Mouse (Mus musculus) CH12.LX (cell line): ENCODE data around the gene Wnt1. TPM values are rescaled to one million over a fixed set of nuclear protein-coding genes. Genes with fewer than 3 reads are reported as not detected.

Source experiments
- DNase-seq: peaks from one replicate; pipeline ENCODE4 v3.0.0-alpha.2; 2013; ENCODE audit errors: extremely low read depth
- H3K27ac ChIP-seq: 2 replicates; pipeline ENCODE4 v1.5.1; 2012; ENCODE audit warnings: low read depth, mild to moderate bottlenecking, control low read depth, moderate library complexity; ENCODE audit not compliant: insufficient read depth
- H3K27me3 ChIP-seq: replicated peaks from 2 replicates; pipeline ENCODE3; 2012; ENCODE audit warnings: inconsistent platforms
- H3K36me3 ChIP-seq, 2 experiments: replicated peaks in 1 of 2; 2 replicates each; pipeline versions ENCODE3 to v1.6.1; 2012; ENCODE audit warnings: inconsistent platforms in 1 of 2, low read length in 1 of 2, mild to moderate bottlenecking in 1 of 2, mixed read lengths in 1 of 2, moderate library complexity in 1 of 2; ENCODE audit not compliant: control insufficient read depth in 1 of 2, insufficient read depth in 1 of 2
- H3K4me1 ChIP-seq, 2 experiments: 2 replicates each; pipeline ENCODE4 v1.6.1; 2012; ENCODE audit warnings: inconsistent platforms in 1 of 2, moderate library complexity in 1 of 2; ENCODE audit not compliant: insufficient read depth in 2 of 2, control insufficient read depth in 1 of 2
- H3K4me2 ChIP-seq: 2 replicates; pipeline ENCODE4 v1.6.1; 2012; ENCODE audit warnings: low read depth, mild to moderate bottlenecking, control low read depth; ENCODE audit not compliant: poor library complexity, insufficient read depth, severe bottlenecking
- H3K4me3 ChIP-seq, 3 experiments: fragments of 150-350 bp in 1 of 3; sonication (generic) in 1 of 3; replicated peaks in 1 of 3; 2 replicates each; pipeline versions ENCODE3 to v1.5.1; 2011 to 2012; ENCODE audit warnings: low read depth in 2 of 3, low read length in 2 of 3, mild to moderate bottlenecking in 2 of 3, moderate library complexity in 2 of 3, control low read depth in 1 of 3, improper control_type of control experiment in 1 of 3, inconsistent platforms in 1 of 3, mixed read lengths in 1 of 3; ENCODE audit not compliant: poor library complexity in 1 of 3
- H3K79me2 ChIP-seq: replicated peaks from 2 replicates; pipeline ENCODE4 v1.6.1; 2012; ENCODE audit warnings: mild to moderate bottlenecking, moderate library complexity; ENCODE audit not compliant: control insufficient read depth, poor library complexity, insufficient read depth, severe bottlenecking; ENCODE audit errors: extremely low read depth
- H3K9ac ChIP-seq: 2 replicates; pipeline ENCODE4 v1.6.1; 2012; ENCODE audit warnings: low read depth, mild to moderate bottlenecking, control low read depth, moderate library complexity; ENCODE audit not compliant: insufficient read depth
- H3K9me3 ChIP-seq: replicated peaks from 2 replicates; pipeline ENCODE3; 2012; ENCODE audit warnings: low read length, inconsistent platforms, mixed read lengths
- ETS1 ChIP-seq: conservative IDR thresholded peaks from 2 replicates; pipeline ENCODE4 v1.6.1; 2012; ENCODE audit warnings: low read depth, mild to moderate bottlenecking, inconsistent platforms, low read length, improper control_type of control experiment, moderate library complexity
- JUND ChIP-seq: conservative IDR thresholded peaks from 2 replicates; pipeline ENCODE4 v1.6.1; 2011; ENCODE audit warnings: low read depth, low read length, improper control_type of control experiment
- MAZ ChIP-seq: IDR thresholded peaks from 2 replicates; pipeline ENCODE4 v1.6.1; 2012; ENCODE audit warnings: low read depth, mild to moderate bottlenecking, inconsistent platforms, low read length, improper control_type of control experiment, moderate library complexity
- NRF1 ChIP-seq: IDR thresholded peaks from 2 replicates; pipeline ENCODE4 v1.6.1; 2014; ENCODE audit warnings: low read depth, mild to moderate bottlenecking, inconsistent platforms, low read length, improper control_type of control experiment, moderate library complexity
- PAX5 ChIP-seq: IDR thresholded peaks from 2 replicates; pipeline ENCODE4 v1.6.1; 2012; ENCODE audit warnings: low read length, inconsistent platforms, mixed read lengths
- SIN3A ChIP-seq: IDR thresholded peaks from 2 replicates; pipeline ENCODE4 v1.6.1; 2012; ENCODE audit warnings: low read length, improper control_type of control experiment, inconsistent platforms
- TCF12 ChIP-seq: IDR thresholded peaks from 2 replicates; pipeline ENCODE4 v1.6.1; 2014; ENCODE audit warnings: low read depth, mild to moderate bottlenecking, inconsistent platforms, low read length, improper control_type of control experiment
- USF1 ChIP-seq: IDR thresholded peaks from 2 replicates; pipeline ENCODE4 v1.6.1; 2014; ENCODE audit warnings: low read depth, mild to moderate bottlenecking, inconsistent platforms, low read length, improper control_type of control experiment
- ZNF384 ChIP-seq: IDR thresholded peaks from 2 replicates; pipeline ENCODE4 v1.6.1; 2012; ENCODE audit warnings: low read depth, low read length, improper control_type of control experiment, inconsistent platforms
- dilution Hi-C: fragments of 300-500 bp; cut with MboI; formaldehyde crosslinking; loops from 2 replicates; pipeline ENCODE4 v1.14.3; 2020; ENCODE audit warnings: low sequenced_read_pairs; ENCODE audit not compliant: extremely low pct_unique_long_range_greater_than_20kb, extremely low pct_ligation_motif_present
- in situ Hi-C: fragments of 300-500 bp; cut with MboI; formaldehyde crosslinking; loops from 3 replicates; pipeline ENCODE4 v1.14.3; 2019; ENCODE audit warnings: low sequenced_read_pairs, low pct_ligation_motif_present, low pct_unique_long_range_greater_than_20kb, mixed read lengths
- polyA plus RNA-seq: library from polyadenylated mRNA; unstranded; fragments of >175 nt; gene quantifications from 2 replicates; pipeline ENCODE4 v1.2.1, GENCODE M21; 2012; ENCODE audit warnings: low read depth; ENCODE audit not compliant: insufficient read length
- total RNA-seq, 2 experiments: library from RNA; depleted of rRNA; stranded (reverse); fragments of 300-350 nt in 1 of 2; fragments of >200 nt in 1 of 2; gene quantifications; 2 replicates each; pipeline ENCODE4 v1.2.3; 2012 to 2014

Wnt1 gene
- total and polyA plus RNA-seq, 3 experiments, result not detected

- in situ Hi-C loops (no loop called here), dilution Hi-C loops (no loop called here)
- Histone ChIP-seq H3K4me1 (peaks cover 5 to 27% of the 10 kb centered on the region in 2 experiments; a peak in 2 of 4 replicates), H3K27ac (no peak overlapping the region), H3K9ac (no peak overlapping the region), H3K4me3 (no peak overlapping the region), H3K79me2 (no peaks in the 10 kb centered on the region), H3K27me3 (peaks cover 55% of the 10 kb centered on the region), H3K4me2 (no peak overlapping the region), H3K36me3 (peaks cover 5 to 21% of the 10 kb centered on the region in 2 experiments), H3K9me3 (peaks cover 16% of the 10 kb centered on the region)
- no peak for DNase-seq
- no peak for TF ChIP-seq SIN3A
- TF ChIP-seq ETS1, result no peak
- no peak for TF ChIP-seq JUND
- TF ChIP-seq NRF1, result peak; percentile 49
Observed at GRCm38 (mm10) chr15:98807895-98808650, 18.4 kb downstream of the Wnt1 start.

GRCm38 (mm10) chr15:98808651-98809134 lies 19.0 kb downstream of the Wnt1 start:
- Histone ChIP-seq H3K27me3 (peaks cover 49% of the 10 kb centered on the region), H3K9me3 (peaks cover 16% of the 10 kb centered on the region), H3K4me2 (no peak overlapping the region), H3K36me3 (peaks cover 10 to 28% of the 10 kb centered on the region in 2 experiments), H3K4me1 (peaks cover 5 to 21% of the 10 kb centered on the region in 2 experiments; a peak in 2 of 4 replicates), H3K9ac (no peak overlapping the region), H3K27ac (no peak overlapping the region), H3K4me3 (no peak overlapping the region), H3K79me2 (no peaks in the 10 kb centered on the region)
- no peak for DNase-seq
- dilution Hi-C loops (no loop called here), in situ Hi-C loops (no loop called here)
- no peak for TF ChIP-seq PAX5

GRCm38 (mm10) chr15:98809390-98809789 lies 19.7 kb downstream of the Wnt1 start, which contains the start of gene Ddn:
Ddn (minus strand) TSS chr15:98809490.
- Histone ChIP-seq H3K9ac (no peak within 1 kb of the TSS), H3K4me3 (no peak within 1 kb of the TSS), H3K27ac (no peak within 1 kb of the TSS), H3K36me3 (peaks cover 15 to 35% of the 10 kb centered on the region in 2 experiments), H3K79me2 (no peaks in the 10 kb centered on the region), H3K9me3 (peaks cover 16% of the 10 kb centered on the region), H3K4me2 (no peak within 1 kb of the TSS), H3K4me1 (peaks cover 5 to 16% of the 10 kb centered on the region in 2 experiments; a peak in 2 of 4 replicates), H3K27me3 (peaks cover 45% of the 10 kb centered on the region)
- in situ Hi-C loops, result no loop called here
- dilution Hi-C loops, result no loop called here
- TF ChIP-seq SIN3A, result no peak
- TF ChIP-seq ZNF384, result no peak
- no peak for TF ChIP-seq TCF12
- TF ChIP-seq USF1, result no peak
- no peak for TF ChIP-seq MAZ
- no peak for DNase-seq
